Mouse (Mus musculus) hindbrain, postnatal 0 days (tissue): ENCODE data around the gene Ttll13. TPM values are rescaled to one million over a fixed set of nuclear protein-coding genes. Genes with fewer than 3 reads are reported as not detected.

Experiments used
- ATAC-seq: fragments of 200-750 bp; cut with Nextera tagmentation; 2 replicates; pipeline ENCODE4 v1.8.0; 2017; ENCODE audit warnings: mild to moderate bottlenecking, moderate TSS enrichment, moderate library complexity
- DNase-seq: peaks from one replicate; pipeline ENCODE4 v3.0.0-alpha.2; 2015; ENCODE audit warnings: low spot score
- H3K27ac ChIP-seq: fragments of 300-500 bp; sonication (generic); 2 replicates; pipeline ENCODE4 v1.5.1; 2014; ENCODE audit warnings: mild to moderate bottlenecking
- H3K27me3 ChIP-seq: fragments of 300-500 bp; sonication (generic); 2 replicates; pipeline ENCODE4 v1.6.1; 2014; ENCODE audit warnings: low read length, mixed read lengths; ENCODE audit not compliant: insufficient read depth
- H3K36me3 ChIP-seq: fragments of 300-500 bp; sonication (generic); 2 replicates; pipeline ENCODE4 v1.6.1; 2014; ENCODE audit warnings: low read length, mixed read lengths; ENCODE audit not compliant: insufficient read depth
- H3K4me1 ChIP-seq: fragments of 300-500 bp; sonication (generic); 2 replicates; pipeline ENCODE4 v1.6.1; 2014; ENCODE audit warnings: antibody characterized with exemption, low read length, mixed read lengths; ENCODE audit not compliant: insufficient read depth
- H3K4me2 ChIP-seq: fragments of 300-500 bp; sonication (generic); 2 replicates; pipeline ENCODE4 v1.6.1; 2014; ENCODE audit warnings: low read depth, mild to moderate bottlenecking, low read length, moderate library complexity, mixed read lengths
- H3K4me3 ChIP-seq: fragments of 300-500 bp; sonication (generic); 2 replicates; pipeline ENCODE4 v1.5.1; 2014; ENCODE audit warnings: low read length
- H3K9ac ChIP-seq: fragments of 300-500 bp; sonication (generic); replicated peaks from 2 replicates; pipeline ENCODE4 v1.6.1; 2014; ENCODE audit warnings: mild to moderate bottlenecking, low read length, moderate library complexity, mixed read lengths
- H3K9me3 ChIP-seq: fragments of 300-500 bp; sonication (generic); 2 replicates; pipeline ENCODE4 v1.6.1; 2016; ENCODE audit warnings: low read length, mixed read lengths
- CTCF ChIP-seq: IDR thresholded peaks from 2 replicates; pipeline ENCODE4 v1.5.1; 2016; ENCODE audit warnings: antibody characterized with exemption, control low read depth, low read depth
- WGBS: fragments of 180-500 bp; shearing (Covaris S2); extraction: QIAGEN DNeasy Blood & Tissue Kit; methylation state at CpG from one replicate; pipeline ENCODE4 v1.1.7; 2014; 5-methylcytosine and 5-hydroxymethylcytosine counted together
- polyA plus RNA-seq: library from polyadenylated mRNA; unstranded; fragments of >200 nt; fragmentation: Nextera tagmentation; extraction: Ambion mirVana; gene quantifications from 2 replicates; pipeline ENCODE4 v1.2.1, GENCODE M21; 2015
- total RNA-seq: library from RNA; depleted of rRNA; stranded (reverse); fragments of >200 nt; gene quantifications from 2 replicates; pipeline ENCODE4 v1.2.3, GENCODE M21; 2014

Gene Ttll13
- total and polyA plus RNA-seq, 2 experiments from 2014 or later, result 0.73 to 2.7 TPM

DNA sequence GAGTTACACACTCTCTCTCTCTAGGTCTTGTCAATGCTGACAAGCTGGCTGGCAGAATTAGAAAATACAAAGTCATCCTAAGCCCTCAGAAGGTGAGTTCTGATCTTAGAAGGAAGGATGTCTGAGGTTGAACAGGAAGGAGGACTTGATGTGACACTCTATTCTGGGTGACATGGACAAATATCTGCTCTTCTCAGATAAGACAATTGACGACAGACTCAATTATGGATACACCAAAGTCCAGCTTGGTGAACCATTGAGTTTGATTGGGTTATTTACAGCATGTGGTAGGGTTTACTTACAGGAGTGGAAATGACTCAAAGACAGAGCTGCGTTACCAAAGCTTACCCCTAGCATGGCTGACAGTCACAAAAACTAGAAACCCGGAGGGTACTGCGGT lies 30.2 kb downstream of the Ttll13 start:
- TF ChIP-seq CTCF, result no peak
- no peak for ATAC-seq
- H3K9ac ChIP-seq, result no peak overlapping the region
- no peaks in the 10 kb centered on the region for H3K27me3 ChIP-seq
- no peak overlapping the region for H3K27ac ChIP-seq
- no peak overlapping the region for H3K4me3 ChIP-seq
- no peak overlapping the region for H3K4me2 ChIP-seq
- no peaks in the 10 kb centered on the region for H3K9me3 ChIP-seq
- no peaks in the 10 kb centered on the region for H3K4me1 ChIP-seq
- H3K36me3 ChIP-seq, result peaks cover 52% of the 10 kb centered on the region
- 98% methylated on average over 4 of the region's 4 CpGs for WGBS
- no peak for DNase-seq

DNA sequence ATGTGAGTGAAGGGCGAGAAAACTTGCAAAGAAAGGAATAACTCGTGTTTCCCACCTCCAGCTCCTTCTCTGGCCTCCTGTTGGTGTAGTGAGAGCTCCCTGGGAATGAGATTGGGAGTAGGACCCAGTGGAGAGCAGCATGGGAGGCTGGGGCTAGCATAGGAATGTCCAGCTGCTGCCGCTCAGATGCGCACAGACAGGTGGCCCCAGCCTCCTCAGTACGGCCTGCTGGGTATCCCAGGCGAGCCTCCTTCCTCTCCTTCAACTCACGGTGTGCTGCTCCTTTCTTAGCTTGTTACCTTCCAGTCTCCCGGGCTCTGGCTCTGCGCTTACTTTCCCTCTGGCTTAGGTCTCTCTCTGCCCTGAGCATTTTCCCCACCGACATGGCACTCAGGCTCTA lies 33.9 kb downstream of the Ttll13 start:
- 81% methylated on average over 10 of the region's 10 CpGs for WGBS
- H3K27me3 ChIP-seq, result no peaks in the 10 kb centered on the region
- TF ChIP-seq CTCF, result no peak
- no peaks in the 10 kb centered on the region for H3K4me1 ChIP-seq
- DNase-seq, result no peak
- H3K4me2 ChIP-seq, result no peak overlapping the region
- no peak overlapping the region for H3K27ac ChIP-seq
- no peak overlapping the region for H3K4me3 ChIP-seq
- no peak for ATAC-seq
- H3K36me3 ChIP-seq, result peaks cover 56% of the 10 kb centered on the region
- H3K9me3 ChIP-seq, result no peaks in the 10 kb centered on the region
- no peak overlapping the region for H3K9ac ChIP-seq

DNA sequence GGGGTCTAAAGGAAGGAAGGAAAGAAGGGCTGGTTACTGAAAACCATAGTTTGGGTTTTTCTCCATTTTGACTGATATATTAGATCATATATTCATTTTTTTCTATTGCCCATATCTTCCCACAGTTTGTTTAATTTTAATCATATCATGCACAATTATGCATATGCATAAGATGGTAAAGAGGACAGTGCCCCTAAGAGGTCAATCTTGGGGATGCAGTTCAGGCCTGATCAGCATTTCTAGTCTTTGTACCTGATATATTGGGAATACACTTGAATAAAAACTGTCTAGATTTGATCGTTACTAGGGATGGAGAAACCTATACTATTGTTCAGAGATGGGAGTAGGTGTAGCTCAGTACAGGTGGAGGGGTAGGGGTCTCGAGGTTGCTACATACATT lies 34.8 kb downstream of the Ttll13 start:
- no peak overlapping the region for H3K4me3 ChIP-seq
- TF ChIP-seq CTCF, result peak; percentile 39
- DNase-seq, result no peak
- H3K4me2 ChIP-seq, result no peak overlapping the region
- H3K4me1 ChIP-seq, result no peaks in the 10 kb centered on the region
- no peak for ATAC-seq
- H3K9ac ChIP-seq, result no peak overlapping the region
- no peak overlapping the region for H3K27ac ChIP-seq
- H3K27me3 ChIP-seq, result no peaks in the 10 kb centered on the region
- peaks cover 57% of the 10 kb centered on the region for H3K36me3 ChIP-seq
- no peaks in the 10 kb centered on the region for H3K9me3 ChIP-seq
- WGBS, result 91% methylated on average over 2 of the region's 2 CpGs

DNA sequence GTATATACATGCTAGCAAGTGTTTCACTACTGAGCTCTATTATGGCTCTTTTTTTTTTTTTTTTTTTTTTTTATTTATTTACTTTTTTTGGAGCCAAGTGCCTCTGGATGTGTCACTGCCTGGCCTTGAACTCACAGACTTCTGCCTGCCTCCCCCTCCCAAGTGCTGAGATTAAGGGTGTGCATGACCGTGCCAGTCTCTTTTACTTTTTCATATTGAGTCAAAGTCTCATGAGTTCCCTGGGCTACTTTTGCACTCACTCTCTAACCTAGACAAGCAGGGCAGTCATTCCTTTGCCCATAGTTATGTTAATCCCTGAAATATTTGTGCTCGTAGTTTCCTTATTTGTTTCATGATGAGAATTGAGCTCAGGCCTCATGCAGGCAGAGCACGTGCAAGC lies 35.5 kb downstream of the Ttll13 start:
- no peak overlapping the region for H3K27ac ChIP-seq
- TF ChIP-seq CTCF, result no peak
- H3K9me3 ChIP-seq, result no peaks in the 10 kb centered on the region
- peaks cover 57% of the 10 kb centered on the region for H3K36me3 ChIP-seq
- no peak overlapping the region for H3K4me3 ChIP-seq
- ATAC-seq (no peak), DNase-seq (no peak)
- no peak overlapping the region for H3K9ac ChIP-seq
- H3K4me1 ChIP-seq, result no peaks in the 10 kb centered on the region
- H3K27me3 ChIP-seq, result no peaks in the 10 kb centered on the region
- no peak overlapping the region for H3K4me2 ChIP-seq
- 86% methylated on average over 3 of the region's 3 CpGs for WGBS

DNA sequence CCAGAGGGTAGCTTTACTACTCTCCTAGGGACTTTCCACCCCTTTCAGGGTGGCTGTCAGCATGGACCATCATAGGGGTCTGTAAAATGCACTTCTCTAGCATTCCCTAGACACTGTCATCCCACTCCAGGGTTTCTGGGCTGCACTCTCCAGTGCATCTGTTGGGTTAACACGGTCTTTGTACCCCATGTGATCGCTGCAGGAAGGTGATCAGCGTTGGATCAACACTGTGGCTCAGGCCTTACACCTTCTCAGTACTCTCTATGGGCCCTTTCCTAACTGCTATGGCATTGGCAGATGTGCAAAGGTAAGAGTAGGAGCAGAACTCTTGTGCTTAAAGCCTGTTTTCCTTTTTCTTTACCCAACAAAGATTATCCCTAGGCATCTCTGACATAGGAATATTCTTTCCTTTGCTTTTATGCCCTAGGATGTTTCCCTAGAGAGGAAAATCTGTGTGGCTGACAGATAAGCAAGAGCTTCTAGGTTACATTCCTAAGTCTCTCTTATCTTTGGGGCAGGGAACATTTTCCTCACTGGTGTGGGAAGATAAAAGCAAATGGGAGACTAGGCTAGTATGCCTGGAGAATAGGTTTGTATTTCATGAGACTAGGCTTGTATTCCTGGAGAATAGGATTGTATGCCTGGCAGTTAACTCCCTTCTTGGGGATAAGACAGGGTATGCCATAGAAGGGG lies 37.2 kb downstream of the Ttll13 start:
- TF ChIP-seq CTCF, result no peak
- ATAC-seq (no peak), DNase-seq (no peak)
- Histone ChIP-seq H3K4me3 (no peak overlapping the region), H3K27me3 (no peaks in the 10 kb centered on the region), H3K9me3 (no peaks in the 10 kb centered on the region), H3K4me1 (no peaks in the 10 kb centered on the region), H3K36me3 (peaks cover 65% of the 10 kb centered on the region), H3K4me2 (no peak overlapping the region), H3K27ac (no peak overlapping the region), H3K9ac (no peak overlapping the region)
- 94% methylated on average over 3 of the region's 3 CpGs for WGBS

DNA sequence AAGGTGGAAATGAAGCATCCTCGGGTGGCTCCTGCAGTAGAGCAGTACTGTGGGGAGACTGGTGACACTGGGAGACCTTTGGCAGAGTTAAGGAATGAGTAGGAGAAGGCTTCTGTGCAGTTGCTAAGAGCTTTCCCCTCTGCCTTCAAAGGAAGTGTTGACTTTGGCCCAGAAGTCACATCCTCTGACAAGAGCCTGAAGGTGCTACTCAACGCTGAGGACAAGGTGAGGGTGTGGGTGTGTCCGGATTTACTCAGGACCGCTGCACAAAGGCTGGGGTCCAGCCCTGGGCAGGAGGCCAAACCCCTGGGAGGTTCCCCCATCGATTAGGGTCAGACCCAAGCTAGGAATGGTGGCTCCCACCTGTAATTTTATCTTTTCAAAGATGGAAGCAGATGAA lies 38.2 kb downstream of the Ttll13 start:
- ATAC-seq (no peak), DNase-seq (no peak)
- Histone ChIP-seq H3K4me2 (no peak overlapping the region), H3K9ac (no peak overlapping the region), H3K27me3 (no peaks in the 10 kb centered on the region), H3K27ac (no peak overlapping the region), H3K4me1 (no peaks in the 10 kb centered on the region), H3K9me3 (no peaks in the 10 kb centered on the region), H3K36me3 (peaks cover 58% of the 10 kb centered on the region), H3K4me3 (no peak overlapping the region)
- TF ChIP-seq CTCF, result no peak
- WGBS, result 87% methylated on average over 5 of the region's 5 CpGs

DNA sequence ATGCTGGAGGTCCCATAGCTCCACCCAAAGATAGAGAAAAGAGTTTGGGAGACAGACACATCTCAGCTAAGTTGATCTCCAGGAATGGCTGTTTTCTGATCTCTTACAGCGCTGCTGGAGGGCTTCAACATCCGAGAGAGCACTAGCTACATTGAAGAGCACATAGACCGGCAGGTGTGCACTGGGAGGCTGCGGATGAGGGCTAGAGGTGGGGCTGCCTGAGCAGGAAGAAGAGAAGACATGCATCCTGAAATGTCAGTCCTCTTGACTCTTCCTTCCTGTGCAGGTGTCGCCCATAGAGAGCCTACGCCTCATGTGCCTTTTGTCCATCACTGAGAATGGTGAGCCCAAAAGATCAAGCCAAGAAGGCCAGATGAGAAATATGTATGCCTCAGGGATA lies 39.5 kb downstream of the Ttll13 start:
- no peak for TF ChIP-seq CTCF
- Histone ChIP-seq H3K9ac (no peak overlapping the region), H3K4me2 (no peak overlapping the region), H3K36me3 (peaks cover 58% of the 10 kb centered on the region), H3K4me3 (no peak overlapping the region), H3K27me3 (no peaks in the 10 kb centered on the region), H3K27ac (no peak overlapping the region), H3K9me3 (no peaks in the 10 kb centered on the region), H3K4me1 (no peaks in the 10 kb centered on the region)
- ATAC-seq (no peak), DNase-seq (no peak)
- WGBS, result 94% methylated on average over 6 of the region's 6 CpGs
